ENCODE assay signal across 8 mouse cellular contexts in genomic region chr1:88213766-88214461, GRCm38 (mm10). TPM values are rescaled to one million over a fixed set of nuclear protein-coding genes. Genes with fewer than 3 reads are reported as not detected.
A peak's percentile ranks its signal among the peaks of the same experiment; 100 is the strongest.
DNase-seq lines count a peak whose midpoint lies in the region; ATAC-seq and TF ChIP-seq lines count a peak whose summit lies in the region.

No protein-coding gene starts in this region.

- no peaks in the 10 kb centered on the region for H3K36me3 ChIP-seq in lung, embryonic 14.5 days (ENCODE audit: insufficient read depth)
- H3K36me3 ChIP-seq in liver, embryonic 14.5 days (replicated peaks; ENCODE audit: control insufficient read depth, insufficient read depth, low read depth), result no peaks in the 10 kb centered on the region

- no peak for TF ChIP-seq EP300 in liver, embryonic 14.5 days (IDR thresholded peaks at IDR 0.05; ENCODE audit: low read depth)

- peak; percentile 6 for DNase-seq in lung, embryonic 14.5 days
- no peak for DNase-seq in lung, adult 2 months
- DNase-seq in adipocyte (ENCODE audit: low spot score), result peak; percentile 51
- peak; percentile 7 to 8 for DNase-seq in heart, adult 9 months (ENCODE audit: low spot score in 2 of 2)
- DNase-seq in liver, embryonic 14.5 days (ENCODE audit: low read depth in 3 of 3, low spot score in 3 of 3), result peak in 1 of 3 experiments; percentile 14
- no peak for DNase-seq in frontal cortex, postnatal 10 days (ENCODE audit: low spot score in 2 of 2)
- no peak for DNase-seq in right cerebral cortex, postnatal 14 days
- DNase-seq in urinary bladder, adult 18-20 months (ENCODE audit: low spot score in 2 of 2), result no peak

- no peak for TF ChIP-seq CTCF in lung, embryonic 14.5 days (IDR thresholded peaks at IDR 0.05; ENCODE audit: low read depth)
- no peak for TF ChIP-seq CTCF in lung, adult 2 months (IDR thresholded peaks at IDR 0.05; ENCODE audit: insufficient read depth, low read length)
- TF ChIP-seq CTCF in liver, embryonic 14.5 days (IDR thresholded peaks at IDR 0.05; ENCODE audit: low read depth), result no peak

- H3K27ac ChIP-seq in lung, embryonic 14.5 days (ENCODE audit: low read depth), result no peak overlapping the region
- H3K27ac ChIP-seq in liver, embryonic 14.5 days, result no peak overlapping the region

- 75% methylated on average over 2 of the region's 2 CpGs for WGBS in lung, embryonic 14.5 days
- 70% methylated on average over 2 of the region's 2 CpGs for WGBS in lung, adult 2 months
- 59% methylated on average over 2 of the region's 2 CpGs for WGBS in liver, embryonic 14.5 days (ENCODE audit: insufficient replicate concordance)

- no peak for ATAC-seq in lung, embryonic 14.5 days (ENCODE audit: insufficient read depth)
- 0 out of 2 replicates have a peak, but pooled peaks have one; percentile 7 for ATAC-seq in liver, embryonic 14.5 days (ENCODE audit: insufficient read depth)

- no peaks in the 10 kb centered on the region for H3K27me3 ChIP-seq in lung, embryonic 14.5 days (ENCODE audit: insufficient read depth, low read length)
- H3K27me3 ChIP-seq in liver, embryonic 14.5 days (ENCODE audit: control insufficient read depth, insufficient read depth, low read length), result no peaks in the 10 kb centered on the region

- TF ChIP-seq POLR2A in lung, adult 2 months (IDR thresholded peaks at IDR 0.05; ENCODE audit: borderline replicate concordance, extremely low read depth, low read depth, low read length), result no peak

- no peak overlapping the region for H3K9ac ChIP-seq in lung, embryonic 14.5 days
- no peak overlapping the region for H3K9ac ChIP-seq in liver, embryonic 14.5 days (replicated peaks)

- H3K9me3 ChIP-seq in lung, embryonic 14.5 days (ENCODE audit: low read depth, low read length), result peaks cover 62% of the 10 kb centered on the region
- peaks cover 26% of the 10 kb centered on the region for H3K9me3 ChIP-seq in liver, embryonic 14.5 days (ENCODE audit: control insufficient read depth, low read length)

- no peaks in the 10 kb centered on the region for H3K4me1 ChIP-seq in lung, embryonic 14.5 days (ENCODE audit: insufficient read depth)
- H3K4me1 ChIP-seq in lung, adult 2 months (ENCODE audit: control insufficient read depth, insufficient read depth, low read length), result no peaks in the 10 kb centered on the region
- no peaks in the 10 kb centered on the region for H3K4me1 ChIP-seq in liver, embryonic 14.5 days (replicated peaks; ENCODE audit: control insufficient read depth in 2 of 2, insufficient read depth in 2 of 2, low read length in 1 of 2)

- no peak overlapping the region for H3K4me3 ChIP-seq in lung, embryonic 14.5 days (ENCODE audit: low read depth, low read length)
- H3K4me3 ChIP-seq in lung, adult 2 months (replicated peaks; ENCODE audit: extremely low read depth, low read depth, low read length), result no peak overlapping the region
- no peak overlapping the region for H3K4me3 ChIP-seq in liver, embryonic 14.5 days (ENCODE audit: insufficient read depth in 1 of 2, low read depth in 2 of 2, low read length in 2 of 2)

- no peak overlapping the region for H3K4me2 ChIP-seq in lung, embryonic 14.5 days
- H3K4me2 ChIP-seq in liver, embryonic 14.5 days (ENCODE audit: low read depth), result no peak overlapping the region

RNA-seq across cellular contexts. Expression of gene Ugt1a1, which starts 2.2 kb away (rescaled TPM):
- 0.16 TPM in 1 of 2 replicates, not detected in the other for polyA plus RNA-seq in lung, embryonic 14.5 days (2014; fragmentation: Nextera tagmentation; extraction: Ambion mirVana)
- 0.11 and 1.3 TPM in 2 replicates for polyA plus RNA-seq in lung, adult 2 months (2012; rRNA removed)
- 0.17 and 0.22 TPM in 2 replicates for polyA plus RNA-seq in liver, embryonic 14.5 days (2012; rRNA removed)
- polyA plus RNA-seq in liver, embryonic 14.5 days (2014; fragmentation: Nextera tagmentation; extraction: Ambion mirVana), result not detected in 2 replicates

RNA-seq across cellular contexts. Expression of gene Dnajb3, which starts 8.3 kb away (rescaled TPM):
- polyA plus RNA-seq in lung, embryonic 14.5 days (2014; fragmentation: Nextera tagmentation; extraction: Ambion mirVana), result 6.2 and 8.2 TPM in 2 replicates
- polyA plus RNA-seq in lung, adult 2 months (2012; rRNA removed), result 1.3 and 1.8 TPM in 2 replicates
- 5.5 and 7.9 TPM in 2 replicates for polyA plus RNA-seq in liver, embryonic 14.5 days (2012; rRNA removed)
- polyA plus RNA-seq in liver, embryonic 14.5 days (2014; fragmentation: Nextera tagmentation; extraction: Ambion mirVana), result 9.4 and 10.8 TPM in 2 replicates

RNA-seq across cellular contexts. Expression of gene Mroh2a, which starts 12.9 kb away (rescaled TPM):
- polyA plus RNA-seq in lung, embryonic 14.5 days (2014; fragmentation: Nextera tagmentation; extraction: Ambion mirVana), result 2.1 and 2.7 TPM in 2 replicates
- polyA plus RNA-seq in lung, adult 2 months (2012; rRNA removed), result 0.17 and 0.20 TPM in 2 replicates
- polyA plus RNA-seq in liver, embryonic 14.5 days (2012; rRNA removed), result under 0.01 and 0.01 TPM in 2 replicates
- polyA plus RNA-seq in liver, embryonic 14.5 days (2014; fragmentation: Nextera tagmentation; extraction: Ambion mirVana), result 0.38 and 0.81 TPM in 2 replicates

RNA-seq across cellular contexts. Expression of gene Ugt1a2, which starts 13.5 kb away (rescaled TPM):
- not detected in 2 replicates for polyA plus RNA-seq in lung, embryonic 14.5 days (2014; fragmentation: Nextera tagmentation; extraction: Ambion mirVana)
- 0.11 and 0.12 TPM in 2 replicates for polyA plus RNA-seq in lung, adult 2 months (2012; rRNA removed)
- polyA plus RNA-seq in liver, embryonic 14.5 days (2012; rRNA removed), result 0.02 and 0.03 TPM in 2 replicates
- polyA plus RNA-seq in liver, embryonic 14.5 days (2014; fragmentation: Nextera tagmentation; extraction: Ambion mirVana), result not detected in 2 replicates

RNA-seq across cellular contexts. Expression of gene Ugt1a5, which starts 48.1 kb away (rescaled TPM):
- polyA plus RNA-seq in lung, embryonic 14.5 days (2014; fragmentation: Nextera tagmentation; extraction: Ambion mirVana), result 0.08 TPM in 1 of 2 replicates, not detected in the other
- 0.06 and 0.36 TPM in 2 replicates for polyA plus RNA-seq in lung, adult 2 months (2012; rRNA removed)
- 0.11 and 0.15 TPM in 2 replicates for polyA plus RNA-seq in liver, embryonic 14.5 days (2012; rRNA removed)
- polyA plus RNA-seq in liver, embryonic 14.5 days (2014; fragmentation: Nextera tagmentation; extraction: Ambion mirVana), result not detected in 2 replicates

Comparison
In these comparisons a context has a peak if more than half of its experiments do, and no peak if none do; other contexts are left out.
1. DNase-seq: peak in lung, embryonic 14.5 days (single experiment), adipocyte (single experiment) and heart, adult 9 months (2 of 2); none in lung, adult 2 months (single experiment), frontal cortex, postnatal 10 days (0 of 2), right cerebral cortex, postnatal 14 days (single experiment) and urinary bladder, adult 18-20 months (0 of 2).